Mouse (Mus musculus) layer of hippocampus, adult 2 months (tissue): ENCODE results near the gene 4930595D18Rik. TPM values are rescaled to one million over a fixed set of nuclear protein-coding genes. Genes with fewer than 3 reads are reported as not detected.

Experiments
- DNase-seq, 2 experiments: peaks; one replicate each; pipeline ENCODE4 v3.0.0; 2022; ENCODE audit warnings: low spot score in 2 of 2
- H3K27ac ChIP-seq: fragments of 200-600 bp; 2 replicates; pipeline ENCODE4 v1.8.1; 2022
- H3K4me3 ChIP-seq: fragments of 200-600 bp; 2 replicates; pipeline ENCODE4 v1.8.1; 2022; ENCODE audit warnings: mild to moderate bottlenecking
- CTCF ChIP-seq: fragments of 200-600 bp; conservative IDR thresholded peaks from 2 replicates; pipeline ENCODE4 v1.8.1; 2022; ENCODE audit warnings: antibody characterized with exemption, mild to moderate bottlenecking, moderate library complexity
- total RNA-seq, 2 experiments: library from RNA; stranded (reverse); gene quantifications; 2 replicates each; pipeline ENCODE4 v1.2.3; 2021

4930595D18Rik gene
- total RNA-seq, 2 experiments from 2014 or later = not detected

DNA sequence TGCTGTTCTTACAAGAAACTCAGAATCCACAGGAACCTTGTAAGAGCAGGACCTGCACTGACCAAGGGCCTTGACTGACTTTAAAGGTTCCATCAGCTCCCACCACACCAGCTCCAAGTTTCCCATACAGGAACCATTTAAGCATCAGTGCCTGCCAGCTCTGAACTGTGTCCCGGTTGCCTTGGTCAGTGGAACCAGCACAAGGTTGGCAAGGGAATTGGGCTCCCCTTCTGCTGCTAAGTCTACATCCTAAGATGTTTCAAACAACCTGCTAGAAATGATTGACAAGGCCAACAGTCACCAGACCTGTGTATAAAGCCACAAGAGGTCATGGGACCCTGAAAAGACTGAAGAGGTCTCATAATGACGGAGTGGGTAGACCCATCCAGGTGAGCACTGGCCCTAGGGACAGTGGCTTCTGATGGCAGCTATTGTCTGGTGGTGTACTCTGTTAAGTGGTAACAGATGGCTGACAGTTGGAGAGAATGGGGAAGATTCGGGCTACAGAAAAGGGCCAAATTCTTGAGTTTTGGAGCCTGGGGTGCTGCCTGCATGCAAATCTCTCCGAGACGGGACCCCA is 64.7 kb downstream of the 4930595D18Rik start:
- no peak overlapping the region for H3K27ac ChIP-seq
- H3K4me3 ChIP-seq = no peak overlapping the region
- no peak for DNase-seq
- no peak for TF ChIP-seq CTCF

- no peak overlapping the region for H3K4me3 ChIP-seq
- DNase-seq = no peak
- H3K27ac ChIP-seq = no peak overlapping the region
- TF ChIP-seq CTCF = no peak
Measured at GRCm38 (mm10) chr12:111114593-111114992, 69.7 kb downstream of the 4930595D18Rik start.

- Histone ChIP-seq H3K27ac (no peak overlapping the region), H3K4me3 (no peak overlapping the region)
- TF ChIP-seq CTCF = no peak
- no peak for DNase-seq
Measured at GRCm38 (mm10) chr12:111111176-111111575, 73.1 kb downstream of the 4930595D18Rik start.

Other genes starting within 250 kb of the 4930595D18Rik start
- 10 to 100 TPM; 10.8 to 14.1 TPM for gene Ankrd9, start 205.5 kb downstream of the 4930595D18Rik start, total RNA-seq
- gene Rcor1, start 145.1 kb downstream of the 4930595D18Rik start, total RNA-seq = 10 to 100 TPM; 15.6 to 19.3 TPM
- gene Traf3, start 18.1 kb downstream of the 4930595D18Rik start, total RNA-seq = 10 to 100 TPM; 58.2 to 64.1 TPM
- 1 to 10 TPM; 4.7 to 5.4 TPM for gene Amn, start 86.6 kb upstream of the 4930595D18Rik start, total RNA-seq
- 100 to 1,000 TPM; 113 to 122 TPM for gene Cdc42bpb, start 193.2 kb upstream of the 4930595D18Rik start, total RNA-seq
- gene Lbhd2, start 222.3 kb upstream of the 4930595D18Rik start, total RNA-seq = 1 to 10 TPM; 1.2 to 1.4 TPM
- 1 to 10 TPM; 4.5 to 6.3 TPM for gene Exoc3l4, start 232.5 kb upstream of the 4930595D18Rik start, total RNA-seq